Mouse (Mus musculus) C2C12 (cell line): ENCODE data around the gene Macrod1.

Experiments
- CEBPB ChIP-seq: IDR thresholded peaks from one replicate; pipeline ENCODE4 v1.6.1; 2011; ENCODE audit warnings: low read depth, mild to moderate bottlenecking, control low read depth, moderate library complexity
- CTCF ChIP-seq: IDR thresholded peaks from one replicate; pipeline ENCODE4 v1.5.1; 2011; ENCODE audit not compliant: control insufficient read depth, insufficient read depth, insufficient read length
- FOSL1 ChIP-seq: IDR thresholded peaks from one replicate; pipeline ENCODE4 v1.8.0; 2011; ENCODE audit warnings: mild to moderate bottlenecking, low read length; ENCODE audit not compliant: poor library complexity, insufficient read depth, severe bottlenecking
- MAX ChIP-seq: IDR thresholded peaks from one replicate; pipeline ENCODE4 v1.6.1; 2011; ENCODE audit warnings: mild to moderate bottlenecking, control low read depth
- MYOD1 ChIP-seq: IDR thresholded peaks from one replicate; pipeline ENCODE4 v1.6.1; 2011; ENCODE audit warnings: low read depth; ENCODE audit not compliant: control insufficient read depth, insufficient read length
- MYOG ChIP-seq: IDR thresholded peaks from one replicate; pipeline ENCODE4 v1.6.1; 2011; ENCODE audit not compliant: control insufficient read depth, insufficient read length; ENCODE audit errors: extremely low read depth
- USF1 ChIP-seq: IDR thresholded peaks from one replicate; pipeline ENCODE4 v1.6.1; 2011; ENCODE audit warnings: low read depth, mild to moderate bottlenecking, control low read depth, moderate library complexity

GRCm38 (mm10) chr19:7111309-7111708 is 54.7 kb downstream of the Macrod1 start:
- TF ChIP-seq CTCF = no peak
- TF ChIP-seq USF1 = no peak
- TF ChIP-seq CEBPB = no peak
- no peak for TF ChIP-seq MAX
- TF ChIP-seq MYOD1 = no peak
- TF ChIP-seq MYOG = no peak
- no peak for TF ChIP-seq FOSL1
